Mouse (Mus musculus) neural tube, embryonic 13.5 days (tissue): ENCODE data around the gene Cntrob. TPM values are rescaled to one million over a fixed set of nuclear protein-coding genes. Genes with fewer than 3 reads are reported as not detected.
"Not testable (repeated sequence)": the region's sequence is repeated elsewhere in the genome, so short reads cannot be mapped to it uniquely, and the experiment has no call there.

Experiments
- ATAC-seq: fragments of 200-750 bp; cut with Nextera tagmentation; 2 replicates; pipeline ENCODE4 v1.8.0; 2017; ENCODE audit warnings: low read depth, mild to moderate bottlenecking, moderate TSS enrichment, moderate library complexity
- H3K27ac ChIP-seq: fragments of 300-500 bp; sonication (generic); replicated peaks from 2 replicates; pipeline ENCODE4 v1.5.1; 2015; ENCODE audit warnings: moderate library complexity, mild to moderate bottlenecking, inconsistent platforms
- H3K27me3 ChIP-seq: fragments of 300-500 bp; sonication (generic); 2 replicates; pipeline ENCODE4 v1.6.1; 2015; ENCODE audit warnings: mild to moderate bottlenecking, inconsistent platforms
- H3K36me3 ChIP-seq: fragments of 300-500 bp; sonication (generic); 2 replicates; pipeline ENCODE4 v1.6.1; 2015; ENCODE audit warnings: mild to moderate bottlenecking, inconsistent platforms
- H3K4me1 ChIP-seq: fragments of 300-500 bp; sonication (generic); replicated peaks from 2 replicates; pipeline ENCODE4 v1.6.1; 2015; ENCODE audit warnings: inconsistent platforms
- H3K4me2 ChIP-seq: fragments of 300-500 bp; sonication (generic); 2 replicates; pipeline ENCODE4 v1.6.1; 2015; ENCODE audit warnings: inconsistent platforms, mild to moderate bottlenecking, moderate library complexity
- H3K4me3 ChIP-seq: fragments of 300-500 bp; sonication (generic); 2 replicates; pipeline ENCODE4 v1.5.1; 2015; ENCODE audit warnings: mild to moderate bottlenecking, inconsistent platforms
- H3K9ac ChIP-seq: fragments of 300-500 bp; sonication (generic); 2 replicates; pipeline ENCODE4 v1.6.1; 2015; ENCODE audit warnings: moderate library complexity, mild to moderate bottlenecking, inconsistent platforms
- H3K9me3 ChIP-seq: fragments of 300-500 bp; sonication (generic); 2 replicates; pipeline ENCODE4 v1.6.1; 2016; ENCODE audit warnings: inconsistent platforms
- WGBS: fragments of 180-500 bp; shearing (Covaris S2); methylation state at CpG from one replicate; pipeline ENCODE4 v1.1.7; 2015; 5-methylcytosine and 5-hydroxymethylcytosine counted together
- polyA plus RNA-seq: library from polyadenylated mRNA; unstranded; fragments of >200 nt; fragmentation: Nextera tagmentation; extraction: Ambion mirVana; gene quantifications from 2 replicates; pipeline ENCODE4 v1.2.1, GENCODE M21; 2015

Gene Cntrob
- polyA plus RNA-seq, 1 experiment from 2014 or later, result 20.9 TPM

DNA sequence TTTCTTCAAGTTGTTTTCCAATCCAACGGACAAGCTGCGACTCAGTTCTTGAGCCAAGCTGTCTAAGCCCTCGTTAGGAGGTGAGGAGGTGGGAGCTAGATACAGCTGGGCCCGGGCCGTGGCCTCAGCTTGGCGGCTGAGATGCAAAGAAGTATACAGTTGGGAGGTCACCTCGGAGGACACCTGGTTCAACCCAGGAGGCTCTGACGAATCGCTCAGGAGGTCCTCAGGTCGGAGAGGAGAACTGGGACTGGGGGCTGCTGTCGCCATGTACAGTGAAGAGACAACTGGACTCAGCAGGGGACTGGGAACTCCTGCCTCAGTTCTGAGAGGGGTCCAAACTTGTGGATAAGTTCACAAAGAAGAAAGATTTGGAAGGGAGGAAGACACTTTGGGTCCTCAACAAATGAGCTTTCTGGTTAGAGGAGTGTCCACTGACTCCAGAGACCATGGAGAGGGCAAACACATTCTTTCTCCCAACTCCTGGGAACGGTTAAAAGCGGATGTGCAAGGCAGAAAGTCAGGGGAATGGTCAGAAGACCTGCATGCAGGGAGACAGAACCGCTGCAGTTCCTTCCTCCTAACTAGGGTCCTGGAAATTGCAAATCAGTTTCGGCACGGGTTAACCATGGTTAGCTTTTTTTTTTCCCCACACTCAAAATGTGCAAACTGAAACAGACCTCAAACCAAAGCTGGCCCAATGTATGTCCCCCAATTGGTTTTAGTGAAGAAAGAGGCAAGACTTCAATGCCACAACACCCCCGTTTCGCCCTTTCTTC, 693 bp downstream of the Cntrob start:
- H3K4me1 ChIP-seq, result peaks cover 51% of the 10 kb centered on the region
- peak overlapping the region; percentile 90 for H3K9ac ChIP-seq
- no peak for ATAC-seq
- H3K27ac ChIP-seq, result peak overlapping the region; percentile 88
- peak overlapping the region; percentile 64 for H3K4me3 ChIP-seq
- no peaks in the 10 kb centered on the region for H3K9me3 ChIP-seq
- H3K27me3 ChIP-seq, result peaks cover 12% of the 10 kb centered on the region
- H3K4me2 ChIP-seq, result peak overlapping the region; percentile 79
- 26% methylated on average over 18 of the region's 18 CpGs for WGBS
- peaks cover 25% of the 10 kb centered on the region for H3K36me3 ChIP-seq

DNA sequence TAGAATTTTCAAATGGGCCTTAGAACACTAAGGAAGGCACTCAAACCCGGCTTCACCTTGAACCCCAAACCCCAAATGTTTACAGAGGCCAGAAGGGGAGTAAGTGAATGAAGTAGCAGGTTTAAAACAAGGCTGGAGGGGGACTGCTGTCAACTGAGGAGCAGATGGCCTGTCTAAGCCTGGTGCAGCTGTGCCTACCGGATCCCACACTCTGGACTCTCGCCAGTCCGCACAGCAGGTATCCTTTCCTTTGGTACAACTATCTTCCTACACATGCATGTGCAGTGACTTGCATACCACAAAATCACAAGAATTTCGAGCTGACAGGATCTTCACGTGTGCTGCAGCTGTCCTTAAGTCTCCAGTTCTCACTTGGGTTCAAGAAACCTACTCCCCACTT, 1.6 kb downstream of the Cntrob start:
- Histone ChIP-seq H3K4me1 (peaks cover 47% of the 10 kb centered on the region), H3K4me3 (0 out of 2 replicates have a peak overlapping the region, but pooled peaks have one; percentile 64), H3K36me3 (peaks cover 34% of the 10 kb centered on the region), H3K4me2 (peak overlapping the region; percentile 79), H3K27ac (0 out of 2 replicates have a peak overlapping the region, but pooled peaks have one; percentile 25), H3K9ac (peak overlapping the region; percentile 90), H3K27me3 (peaks cover 4% of the 10 kb centered on the region), H3K9me3 (no peaks in the 10 kb centered on the region)
- no peak for ATAC-seq
- WGBS, result 66% methylated on average over 6 of the region's 6 CpGs

DNA sequence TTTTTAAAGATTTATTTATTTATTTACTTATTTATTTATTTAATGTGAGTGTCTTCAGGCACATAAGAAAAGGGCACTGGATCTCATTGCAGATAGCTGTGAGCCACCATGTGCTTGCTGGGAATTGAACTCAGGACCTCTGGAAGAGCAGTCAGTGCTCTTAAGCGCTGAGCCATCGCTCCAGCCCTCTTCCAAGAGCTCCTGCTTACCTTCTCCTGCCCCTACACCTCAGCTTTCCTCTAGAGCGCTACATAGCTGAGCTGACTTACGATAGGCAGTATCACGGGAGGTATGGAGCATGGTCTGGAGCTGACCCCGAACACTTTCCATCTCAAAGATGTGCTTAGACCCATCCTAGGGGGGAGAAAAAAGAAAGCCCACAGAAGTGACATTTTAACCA, 2.0 kb downstream of the Cntrob start:
- Histone ChIP-seq H3K4me2 (peak overlapping the region; percentile 79), H3K4me3 (0 out of 2 replicates have a peak overlapping the region, but pooled peaks have one; percentile 64), H3K9ac (peak overlapping the region; percentile 90), H3K36me3 (peaks cover 38% of the 10 kb centered on the region), H3K4me1 (peaks cover 43% of the 10 kb centered on the region), H3K27ac (0 out of 2 replicates have a peak overlapping the region, but pooled peaks have one; percentile 25), H3K27me3 (no peaks in the 10 kb centered on the region), H3K9me3 (no peaks in the 10 kb centered on the region)
- ATAC-seq, result no peak
- WGBS, result 90% methylated on average over 6 of the region's 6 CpGs

DNA sequence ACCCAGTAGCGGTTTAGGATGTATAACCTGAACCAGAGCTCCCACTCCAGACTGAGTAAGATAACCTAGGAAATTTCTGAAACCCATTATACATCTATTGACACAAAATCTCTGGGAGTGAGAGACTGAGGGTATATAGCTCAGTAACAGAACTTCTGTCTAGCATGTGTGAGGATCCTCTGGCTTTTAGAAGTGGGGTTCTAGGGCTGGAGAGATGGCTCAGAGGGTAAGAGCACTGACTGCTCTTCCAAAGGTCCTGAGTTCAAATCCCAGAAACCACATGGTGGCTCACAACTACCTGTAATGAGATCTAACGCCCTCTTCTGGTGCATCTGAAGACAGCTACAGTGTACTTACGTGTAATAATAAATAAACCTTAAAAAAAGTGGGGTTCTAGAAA, 5.6 kb downstream of the Cntrob start:
- H3K9me3 ChIP-seq, ATAC-seq, H3K4me3 ChIP-seq, H3K27me3 ChIP-seq, H3K4me2 ChIP-seq, H3K27ac ChIP-seq, H3K9ac ChIP-seq: not testable (repeated sequence)
- H3K36me3 ChIP-seq, result peaks cover 62% of the 10 kb centered on the region
- WGBS, result 89% methylated on average over 3 of the region's 3 CpGs
- peaks cover 16% of the 10 kb centered on the region for H3K4me1 ChIP-seq

DNA sequence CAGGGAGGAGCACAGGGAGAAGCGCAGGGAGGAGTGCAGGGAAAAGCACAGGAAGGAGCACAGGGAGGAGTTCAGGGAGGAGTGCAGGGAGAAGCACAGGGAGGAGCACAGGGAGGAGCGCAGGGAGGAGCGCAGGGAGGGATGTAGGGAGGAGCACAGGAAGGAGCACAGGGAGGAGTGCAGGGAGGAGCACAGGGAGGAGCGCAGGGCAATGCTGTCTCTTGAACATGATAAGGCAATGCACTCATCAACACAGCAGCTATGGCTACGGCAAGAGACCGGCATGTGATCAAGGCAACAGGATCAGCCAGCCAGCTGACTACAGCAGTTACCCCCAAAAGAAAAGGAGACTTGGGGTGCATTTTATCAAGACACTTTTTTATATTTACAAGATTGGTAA, 7.2 kb downstream of the Cntrob start:
- H3K4me2 ChIP-seq, result no peak overlapping the region
- WGBS, result 98% methylated on average over 6 of the region's 6 CpGs
- no peaks in the 10 kb centered on the region for H3K27me3 ChIP-seq
- no peak overlapping the region for H3K9ac ChIP-seq
- ATAC-seq, result no peak
- no peaks in the 10 kb centered on the region; the same call in 1 of the 2 replicates for H3K4me1 ChIP-seq
- H3K27ac ChIP-seq, result no peak overlapping the region
- H3K36me3 ChIP-seq, result peaks cover 68% of the 10 kb centered on the region
- H3K4me3 ChIP-seq, result no peak overlapping the region
- no peaks in the 10 kb centered on the region for H3K9me3 ChIP-seq

DNA sequence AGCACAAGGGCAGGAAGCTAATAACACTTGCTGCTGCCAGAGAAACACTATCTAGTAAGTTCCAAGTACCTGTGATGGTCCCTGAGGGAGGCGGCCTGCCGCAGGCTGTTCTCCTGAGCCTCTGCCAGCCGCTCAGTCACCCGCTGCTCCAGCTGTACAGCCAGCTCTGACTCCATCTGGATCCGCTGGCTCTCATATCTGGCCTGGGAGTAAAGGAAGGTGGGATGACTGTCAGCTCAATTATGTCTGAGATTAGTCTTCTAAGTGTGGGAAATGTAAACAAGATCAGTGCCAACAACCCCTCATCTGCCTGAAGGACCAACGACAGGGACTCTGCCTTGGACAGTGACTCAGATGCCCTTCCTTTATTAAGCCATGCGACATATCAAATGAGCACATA, 12.3 kb downstream of the Cntrob start:
- no peaks in the 10 kb centered on the region for H3K9me3 ChIP-seq
- H3K27ac ChIP-seq, result no peak overlapping the region; the same call in 1 of the 2 replicates
- H3K36me3 ChIP-seq, result peaks cover 76% of the 10 kb centered on the region
- no peak overlapping the region for H3K4me3 ChIP-seq
- no peak for ATAC-seq
- H3K27me3 ChIP-seq, result no peaks in the 10 kb centered on the region
- no peak overlapping the region for H3K4me2 ChIP-seq
- no peaks in the 10 kb centered on the region for H3K4me1 ChIP-seq
- WGBS, result 69% methylated on average over 7 of the region's 7 CpGs
- H3K9ac ChIP-seq, result no peak overlapping the region

DNA sequence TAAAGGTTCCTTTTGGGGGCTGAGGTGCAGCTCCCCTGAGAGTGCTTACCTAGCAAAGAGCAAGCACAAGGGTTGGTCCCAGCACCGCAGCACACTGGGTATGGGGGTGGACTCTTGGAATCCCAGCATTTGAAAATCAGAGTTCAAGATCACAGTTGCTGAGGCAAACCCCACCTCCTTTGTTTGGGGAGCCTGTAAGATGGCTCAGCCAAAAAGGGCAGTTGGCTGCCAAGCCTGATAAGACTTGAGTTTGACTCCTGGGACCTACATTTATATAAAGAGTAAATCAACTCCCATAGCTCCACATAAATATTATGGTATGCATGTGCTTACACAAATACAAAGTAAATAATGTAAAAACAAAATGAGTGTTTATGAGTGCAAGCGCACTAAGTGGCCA, 17.5 kb downstream of the Cntrob start:
- Histone ChIP-seq H3K27me3 (no peaks in the 10 kb centered on the region), H3K4me3 (no peak overlapping the region), H3K27ac (no peak overlapping the region), H3K9me3 (no peaks in the 10 kb centered on the region), H3K36me3 (peaks cover 94% of the 10 kb centered on the region), H3K9ac (no peak overlapping the region), H3K4me2 (no peak overlapping the region), H3K4me1 (no peaks in the 10 kb centered on the region)
- no peak for ATAC-seq
- 95% methylated on average over 2 of the region's 2 CpGs for WGBS

DNA sequence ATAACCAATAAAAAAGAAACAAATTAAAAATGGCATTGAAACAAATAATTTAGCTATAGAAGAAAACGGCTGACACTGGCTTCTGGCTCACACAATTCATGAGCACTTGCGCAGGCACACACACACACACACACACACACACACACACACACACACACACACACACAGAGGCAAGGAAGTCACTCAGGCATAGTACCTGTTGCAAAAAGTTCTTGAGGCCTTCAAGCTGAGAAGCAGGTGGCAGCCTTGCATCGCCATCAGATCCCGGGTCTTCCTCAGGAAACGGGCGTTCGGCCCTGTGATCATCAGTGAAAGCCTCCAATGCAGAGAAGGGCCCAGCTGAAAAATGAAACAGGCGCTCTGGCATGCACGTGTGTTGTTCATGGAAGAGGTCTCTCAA, 18.3 kb downstream of the Cntrob start:
- Histone ChIP-seq H3K9me3 (no peaks in the 10 kb centered on the region), H3K36me3 (peaks cover 94% of the 10 kb centered on the region), H3K4me2 (no peak overlapping the region), H3K4me1 (no peaks in the 10 kb centered on the region), H3K4me3 (no peak overlapping the region), H3K9ac (no peak overlapping the region), H3K27ac (no peak overlapping the region), H3K27me3 (no peaks in the 10 kb centered on the region)
- ATAC-seq, result no peak
- WGBS, result 93% methylated on average over 9 of the region's 9 CpGs

DNA sequence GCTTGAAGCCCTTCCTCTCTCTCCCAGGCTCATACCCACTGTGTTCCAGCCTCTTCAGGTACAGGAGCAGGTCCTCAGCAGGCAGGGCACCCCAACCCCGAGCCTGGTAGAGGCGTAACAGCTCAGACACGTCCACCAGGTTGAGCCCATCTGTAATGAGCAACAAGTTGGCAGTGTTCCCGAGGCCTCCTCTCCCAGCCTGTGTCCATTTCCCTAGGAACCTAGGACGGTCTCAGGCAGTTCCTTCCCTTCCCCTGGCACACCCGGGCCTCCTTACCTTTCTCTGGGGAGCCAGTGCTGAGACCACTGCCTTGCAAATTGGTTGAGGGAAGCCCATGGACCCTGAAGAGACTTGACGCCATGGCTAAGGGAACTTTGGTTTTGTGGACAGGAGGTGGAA, 20.8 kb downstream of the Cntrob start:
- H3K4me1 ChIP-seq, result no peaks in the 10 kb centered on the region
- H3K4me3 ChIP-seq, result no peak overlapping the region
- no peak for ATAC-seq
- no peak overlapping the region for H3K4me2 ChIP-seq
- peaks cover 85% of the 10 kb centered on the region for H3K36me3 ChIP-seq
- H3K27ac ChIP-seq, result no peak overlapping the region
- H3K9ac ChIP-seq, result no peak overlapping the region
- H3K27me3 ChIP-seq, result no peaks in the 10 kb centered on the region
- H3K9me3 ChIP-seq, result no peaks in the 10 kb centered on the region
- 90% methylated on average over 7 of the region's 7 CpGs for WGBS

DNA sequence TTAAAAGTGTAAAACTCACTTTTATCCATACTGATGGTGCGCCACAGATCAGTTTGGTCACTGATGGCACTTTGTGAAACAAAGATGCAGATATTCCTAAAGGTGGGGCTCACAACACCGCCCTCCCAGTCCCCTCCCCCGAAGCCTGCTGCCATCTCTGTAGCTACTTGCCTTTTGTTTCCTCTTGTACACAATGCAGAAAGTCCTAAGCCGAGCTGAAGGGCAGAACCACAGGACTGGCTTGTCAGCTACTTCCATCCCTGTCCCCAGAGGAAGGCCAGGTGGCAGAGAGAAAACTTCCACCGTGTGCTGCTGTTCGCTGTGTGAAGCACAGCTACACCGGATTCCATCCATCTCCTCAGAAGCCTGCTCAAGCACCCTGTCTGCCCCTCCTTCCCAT, 25.3 kb downstream of the Cntrob start:
- no peak for ATAC-seq
- Histone ChIP-seq H3K9me3 (no peaks in the 10 kb centered on the region), H3K9ac (no peak overlapping the region), H3K4me1 (no peaks in the 10 kb centered on the region), H3K4me2 (no peak overlapping the region), H3K27ac (no peak overlapping the region), H3K36me3 (peaks cover 48% of the 10 kb centered on the region), H3K4me3 (no peak overlapping the region), H3K27me3 (no peaks in the 10 kb centered on the region)
- 80% methylated on average over 7 of the region's 7 CpGs for WGBS

DNA sequence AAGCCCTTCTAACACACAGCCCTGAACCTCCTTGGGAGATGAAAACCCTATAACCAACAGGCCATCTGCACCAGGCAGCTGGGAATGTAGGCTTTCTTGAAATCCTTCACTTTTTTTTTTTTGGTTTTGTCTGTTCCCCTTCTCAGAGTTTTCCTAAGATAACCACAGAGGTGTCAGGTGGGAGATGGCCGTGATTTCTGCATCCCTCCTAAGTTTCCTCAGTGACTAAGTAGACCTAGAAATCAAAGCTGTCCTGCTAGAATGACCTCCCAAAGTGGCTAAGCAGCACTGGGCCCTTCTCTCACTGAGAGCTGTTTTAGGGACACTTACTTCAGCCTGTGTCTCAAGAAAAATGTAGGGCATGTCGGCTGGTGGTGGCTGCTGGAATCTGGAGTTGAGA, 25.8 kb downstream of the Cntrob start:
- Histone ChIP-seq H3K27me3 (no peaks in the 10 kb centered on the region), H3K36me3 (peaks cover 43% of the 10 kb centered on the region), H3K9ac (no peak overlapping the region), H3K4me2 (no peak overlapping the region), H3K27ac (no peak overlapping the region), H3K9me3 (no peaks in the 10 kb centered on the region), H3K4me3 (no peak overlapping the region), H3K4me1 (no peaks in the 10 kb centered on the region)
- WGBS, result 86% methylated on average over 2 of the region's 2 CpGs
- no peak for ATAC-seq

DNA sequence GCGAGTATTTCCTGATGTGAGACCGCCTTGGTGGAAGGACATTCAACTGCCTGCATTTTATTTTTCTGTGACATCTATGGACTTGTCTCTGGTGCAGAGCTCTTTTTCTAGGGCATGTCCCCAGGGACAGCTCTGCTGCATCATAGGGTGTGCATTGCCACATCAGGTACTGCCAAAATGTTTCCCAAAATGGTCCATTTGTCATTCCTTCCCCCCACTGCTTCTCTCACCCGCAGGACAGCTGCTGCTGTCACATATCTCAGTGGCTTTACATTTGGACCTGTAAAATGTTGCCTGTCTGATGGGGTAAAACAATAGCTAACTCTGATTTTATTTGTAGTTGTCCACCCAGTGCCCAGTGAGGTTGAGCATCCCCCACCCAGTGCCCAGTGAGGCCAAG, 28.3 kb downstream of the Cntrob start:
- WGBS, result 91% methylated on average over 3 of the region's 3 CpGs

DNA sequence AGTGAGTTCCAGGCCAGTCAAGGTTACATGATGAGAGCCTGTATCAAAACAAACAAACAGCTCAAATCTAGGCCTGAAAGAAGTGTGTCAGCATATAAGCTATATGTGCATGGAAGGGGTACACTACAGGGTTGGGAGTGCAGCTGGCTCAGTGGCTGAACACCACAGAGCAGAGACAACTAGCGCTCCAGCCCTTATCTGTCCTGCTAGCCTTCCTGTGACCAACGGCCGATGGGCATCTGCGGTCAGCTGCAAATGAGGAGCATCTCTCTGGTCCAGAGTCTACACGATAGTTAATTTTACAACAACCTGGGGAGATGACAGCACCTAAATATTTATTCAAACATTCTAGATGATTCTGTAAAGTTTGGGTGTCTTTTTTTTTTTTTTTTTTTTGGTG, 32.5 kb downstream of the Cntrob start:
- Histone ChIP-seq H3K4me3 (no peak overlapping the region), H3K9me3 (no peaks in the 10 kb centered on the region), H3K27ac (no peak overlapping the region), H3K36me3 (no peaks in the 10 kb centered on the region), H3K9ac (no peak overlapping the region), H3K4me1 (no peaks in the 10 kb centered on the region), H3K4me2 (no peak overlapping the region), H3K27me3 (no peaks in the 10 kb centered on the region)
- WGBS, result 98% methylated on average over 5 of the region's 5 CpGs
- ATAC-seq, result no peak

More for the DNA sequence above, 28.3 kb downstream of the Cntrob start:
- no peaks in the 10 kb centered on the region for H3K4me1 ChIP-seq
- no peak overlapping the region for H3K27ac ChIP-seq
- peaks cover 21% of the 10 kb centered on the region for H3K36me3 ChIP-seq
- no peaks in the 10 kb centered on the region for H3K27me3 ChIP-seq
- no peak overlapping the region for H3K9ac ChIP-seq
- no peak overlapping the region for H3K4me2 ChIP-seq
- ATAC-seq, result no peak
- no peak overlapping the region for H3K4me3 ChIP-seq
- H3K9me3 ChIP-seq, result no peaks in the 10 kb centered on the region
